Mouse (Mus musculus) MEL-GATA-1-ER (cell line): ENCODE measurements around the gene Hdac4.

ENCODE experiments used
- DNase-seq: peaks from one replicate; pipeline ENCODE4 v3.0.0-alpha.2; 2012; ENCODE audit warnings: low read depth; ENCODE audit errors: extremely low read depth

Hdac4 gene

DNA sequence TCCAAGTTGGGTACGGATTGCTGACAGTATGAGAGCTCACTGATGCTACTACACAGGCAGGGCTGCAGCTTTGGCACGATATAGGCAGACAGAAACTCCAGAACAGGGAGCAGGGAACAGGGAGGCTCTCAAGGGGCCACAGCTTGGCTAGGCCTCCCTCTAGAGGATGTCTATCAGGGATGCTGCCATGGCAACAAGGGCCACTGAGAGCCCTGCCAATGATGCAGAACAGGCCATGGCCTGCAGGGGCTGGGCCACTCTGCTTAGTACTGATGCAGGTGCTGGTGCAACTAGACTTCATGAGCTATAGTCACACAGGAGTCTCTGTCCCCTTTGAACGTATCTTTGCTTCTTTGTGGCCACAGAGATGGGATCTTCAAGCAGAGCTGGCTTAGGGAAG is 217.1 kb downstream of the Hdac4 start:
- DNase-seq: no peak

DNA sequence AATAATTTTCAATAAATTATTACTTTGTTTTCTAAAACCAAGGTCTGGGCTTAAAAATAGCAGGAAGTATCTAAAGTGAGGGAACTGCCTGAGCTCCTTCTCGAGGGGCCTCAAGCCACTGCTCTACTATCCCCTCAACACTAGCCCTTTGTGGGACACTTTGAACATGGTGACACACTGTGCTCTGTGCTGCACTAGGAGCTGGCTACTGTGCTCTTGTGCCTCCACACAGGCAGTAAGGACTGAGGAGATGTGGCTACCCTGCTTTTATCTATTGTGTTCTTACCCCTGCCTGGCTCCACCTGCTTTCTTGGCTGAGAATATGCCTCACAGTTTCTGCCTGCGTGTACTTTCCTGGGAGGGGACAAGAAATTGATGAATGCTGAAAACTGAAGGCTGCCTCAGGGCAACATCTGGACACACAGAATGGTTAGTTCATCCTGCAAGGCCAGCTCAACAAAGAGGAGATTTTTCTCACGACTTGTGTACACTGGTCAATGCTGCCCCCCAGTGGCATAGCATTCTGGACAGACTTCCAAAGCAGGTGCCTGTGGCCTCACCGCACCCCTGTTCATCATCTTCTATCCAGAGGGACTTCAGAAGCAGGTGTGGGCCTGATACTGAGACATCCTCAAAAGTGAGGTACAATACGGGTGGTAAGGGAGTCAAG is 226.7 kb downstream of the Hdac4 start:
- DNase-seq: no peak

DNA sequence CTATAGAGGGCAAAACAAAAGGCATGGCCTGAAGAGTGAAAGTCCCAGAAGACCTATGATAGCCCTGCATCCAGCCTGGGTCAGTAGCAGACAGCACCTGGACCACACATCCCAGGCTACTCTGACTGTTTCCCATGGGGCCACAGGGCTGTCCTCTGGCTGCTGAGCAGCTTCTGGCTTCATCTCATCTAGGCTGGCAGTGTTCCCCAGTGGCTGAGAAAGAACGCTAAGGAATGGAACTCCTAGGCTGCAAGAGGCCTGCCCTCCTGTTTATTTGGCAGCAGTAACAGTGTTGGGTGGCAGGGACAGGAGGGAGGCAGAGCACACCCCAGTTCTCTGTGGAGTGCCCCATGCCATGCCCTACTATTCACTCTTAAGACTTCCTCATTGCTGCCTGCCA is 228.5 kb downstream of the Hdac4 start:
- DNase-seq: no peak

DNA sequence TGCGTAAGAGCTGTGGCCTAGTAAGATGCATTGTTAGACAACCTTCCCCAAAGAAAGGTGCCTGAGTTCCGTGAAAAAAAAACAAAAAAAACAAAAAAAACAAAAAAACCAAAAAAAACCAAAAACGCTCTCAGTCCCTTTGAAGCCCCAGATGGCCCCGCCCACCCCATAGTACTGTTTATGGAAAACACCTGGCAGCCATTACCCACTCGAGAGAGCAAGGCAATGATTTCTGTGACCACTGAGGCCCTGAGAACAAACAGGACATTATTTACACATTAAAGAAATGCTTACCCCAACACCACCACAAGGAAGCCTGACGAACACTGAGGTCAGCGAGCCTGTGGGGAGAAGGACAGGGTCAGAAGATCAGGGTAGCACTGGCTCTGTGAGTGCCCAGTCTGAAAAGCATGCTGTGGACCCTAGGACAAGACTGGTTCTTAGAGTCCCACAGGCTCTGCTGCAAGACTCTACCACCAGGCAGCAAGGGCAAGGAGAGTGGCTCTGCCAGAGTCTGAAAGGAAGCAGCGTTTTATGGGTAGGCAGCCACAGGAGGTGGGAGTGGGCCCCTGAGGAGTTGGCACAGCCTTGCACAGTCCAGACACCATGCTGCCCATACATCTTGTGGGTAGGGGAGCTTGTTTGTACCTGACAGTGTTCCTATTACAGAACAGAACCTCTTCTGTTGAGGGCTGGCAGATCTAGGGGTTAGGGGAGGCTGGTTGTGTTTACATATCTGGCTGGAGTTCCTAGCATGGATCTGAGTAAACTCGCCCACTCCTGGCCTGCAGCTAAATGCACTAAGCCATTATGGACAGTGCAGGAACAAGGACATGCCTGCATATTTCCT is 230.8 kb downstream of the Hdac4 start:
- no peak for DNase-seq

DNA sequence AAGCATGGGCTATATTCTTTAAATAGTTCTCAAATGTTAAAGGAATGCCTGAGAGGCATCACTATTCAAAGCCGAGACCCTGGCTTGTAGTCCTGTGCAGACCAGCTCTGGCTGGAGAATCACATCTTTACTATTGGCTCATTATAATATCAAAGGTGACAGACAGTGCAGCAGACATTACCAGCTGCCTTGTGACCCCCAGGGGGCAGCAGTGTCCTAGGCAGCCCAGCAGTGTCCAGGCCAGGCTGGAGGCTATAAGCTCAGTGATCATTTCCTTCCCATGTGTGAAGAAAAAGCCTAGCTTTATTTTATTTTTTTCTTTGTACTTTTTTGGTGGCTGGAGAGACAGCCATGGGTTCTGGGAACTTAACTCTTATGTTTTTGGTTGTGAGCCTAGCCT is 233.2 kb downstream of the Hdac4 start:
- DNase-seq: no peak

DNA sequence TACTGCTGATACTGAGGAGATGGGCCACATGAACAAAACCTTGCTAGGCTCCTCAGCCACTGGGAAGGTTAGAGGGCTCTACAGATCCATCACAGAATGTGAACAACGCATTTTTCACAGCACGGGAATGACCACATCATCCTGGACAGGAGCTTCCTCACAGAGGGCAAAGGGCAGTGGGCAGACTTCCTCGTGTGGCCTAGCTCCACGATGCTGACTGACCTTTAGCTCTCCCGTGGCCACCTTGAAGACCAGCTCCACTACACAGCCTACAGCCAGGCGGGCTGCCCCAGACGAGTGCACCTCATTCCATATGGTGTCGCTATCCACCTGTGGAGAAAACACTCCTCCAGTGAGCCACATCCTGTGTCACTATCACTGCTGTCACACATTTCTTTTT is 234.3 kb downstream of the Hdac4 start:
- no peak for DNase-seq

DNA sequence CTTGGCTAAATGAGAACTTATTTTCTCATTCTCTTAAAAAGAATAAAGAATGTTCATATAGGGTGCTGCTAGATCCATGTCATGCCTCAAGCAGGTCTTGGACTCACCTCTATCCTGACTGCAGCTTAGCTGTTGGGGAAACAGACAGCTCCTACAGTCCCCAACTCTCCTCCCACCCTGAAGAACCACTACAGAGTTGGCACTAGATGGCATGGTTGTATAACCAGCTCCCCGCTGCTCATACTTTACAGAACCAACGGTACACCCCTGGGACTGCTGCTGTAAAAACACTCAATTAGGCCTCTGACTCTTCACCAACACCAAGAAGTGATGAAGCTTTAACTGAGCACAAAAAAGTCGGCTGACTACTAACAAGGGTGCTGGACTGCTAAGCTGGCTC is 235.6 kb downstream of the Hdac4 start:
- no peak for DNase-seq

DNA sequence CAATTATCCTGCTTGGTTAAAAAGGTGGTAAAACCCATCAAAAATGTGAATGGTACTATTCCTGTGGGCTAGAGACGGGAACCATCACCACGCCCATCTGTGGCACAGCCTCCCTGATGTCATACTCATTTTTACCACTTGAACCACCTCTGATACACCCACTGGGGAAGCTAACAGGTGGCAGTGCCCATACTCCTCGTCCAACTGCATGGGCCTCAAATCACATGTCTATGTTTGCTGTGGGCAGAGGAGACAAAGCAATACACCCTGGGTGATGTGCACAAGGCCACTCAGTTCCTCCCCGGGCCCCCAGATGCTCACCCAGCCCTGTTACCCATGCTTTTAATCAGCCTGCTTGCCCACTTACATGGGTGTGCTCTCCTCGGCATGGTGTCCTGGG is 236.5 kb downstream of the Hdac4 start:
- DNase-seq: no peak

DNA sequence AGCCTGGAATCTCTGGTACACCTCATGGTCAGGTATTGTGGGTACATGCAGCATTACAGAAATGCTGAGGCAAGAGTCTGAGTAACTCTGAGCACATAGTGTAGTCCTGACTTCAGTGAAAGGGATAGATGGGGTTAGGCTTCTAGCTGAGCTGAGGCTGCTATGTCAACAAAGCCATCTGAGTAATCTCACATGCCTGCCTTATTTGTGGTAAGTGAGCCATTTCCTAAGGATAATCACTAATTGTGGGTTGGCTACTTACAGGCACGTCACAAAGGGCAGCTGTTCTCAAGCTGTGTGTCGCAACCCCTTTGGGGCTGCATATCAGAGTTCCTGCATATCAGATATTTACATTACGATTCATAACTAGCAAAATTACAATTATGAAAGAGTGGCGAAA is 239.3 kb downstream of the Hdac4 start:
- DNase-seq: no peak

DNA sequence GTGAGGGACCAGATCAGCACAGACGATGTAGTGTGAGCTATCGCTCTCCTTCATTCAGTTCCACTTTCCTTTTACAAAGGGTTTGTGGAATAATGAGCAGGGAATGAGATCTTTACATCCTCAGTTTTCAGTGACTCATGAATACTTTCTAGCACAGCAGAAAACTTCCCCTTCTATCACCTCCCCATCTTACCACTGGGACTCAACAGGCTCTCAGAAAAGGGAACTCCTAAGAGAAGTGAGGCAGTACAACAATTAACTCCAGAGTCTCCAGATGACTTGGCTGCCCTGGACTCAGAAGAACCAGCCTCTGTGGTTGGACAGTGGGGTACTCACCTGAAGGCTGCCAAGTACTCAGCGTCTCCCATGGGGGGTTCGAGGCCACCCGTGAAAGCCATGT is 240.5 kb downstream of the Hdac4 start:
- DNase-seq: peak; percentile 26

DNA sequence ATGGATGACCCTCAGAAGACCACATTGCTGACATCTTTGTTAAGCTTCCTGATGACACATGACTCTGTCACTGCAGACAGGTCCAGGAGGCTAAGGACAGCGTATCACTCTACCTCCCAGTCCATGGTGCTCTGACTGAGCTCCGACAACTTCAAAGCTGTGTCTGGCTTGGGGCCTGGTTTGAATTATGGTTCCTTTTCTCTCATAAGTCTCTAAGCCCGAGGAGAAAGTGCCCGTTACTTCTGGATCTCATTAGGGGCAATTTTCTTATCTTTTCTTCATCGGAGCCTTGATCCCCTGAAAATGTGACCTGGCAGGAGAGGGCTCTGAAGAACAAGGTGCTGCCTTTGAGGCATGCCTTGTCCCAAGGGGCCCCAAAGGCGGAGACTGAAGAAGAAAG is 242.6 kb downstream of the Hdac4 start:
- no peak for DNase-seq

DNA sequence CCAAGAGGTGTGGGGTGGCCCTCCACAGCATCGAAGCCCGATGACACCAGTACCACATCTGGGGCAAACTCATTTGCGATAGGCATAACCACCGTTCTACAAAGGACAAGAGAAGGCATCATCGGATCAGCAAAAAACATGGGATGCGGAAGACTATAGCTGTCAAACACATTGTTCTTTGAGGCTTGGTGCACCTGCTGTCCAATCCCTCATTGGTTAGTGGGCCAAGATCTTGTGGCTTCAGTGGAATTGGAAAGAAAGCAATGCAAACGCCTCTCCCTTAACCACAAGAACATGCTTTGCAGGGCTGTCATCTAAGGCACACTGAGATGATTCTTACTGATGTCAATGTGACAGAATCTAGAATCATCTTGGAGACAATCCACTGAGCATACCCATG is 248.1 kb downstream of the Hdac4 start:
- no peak for DNase-seq

DNA sequence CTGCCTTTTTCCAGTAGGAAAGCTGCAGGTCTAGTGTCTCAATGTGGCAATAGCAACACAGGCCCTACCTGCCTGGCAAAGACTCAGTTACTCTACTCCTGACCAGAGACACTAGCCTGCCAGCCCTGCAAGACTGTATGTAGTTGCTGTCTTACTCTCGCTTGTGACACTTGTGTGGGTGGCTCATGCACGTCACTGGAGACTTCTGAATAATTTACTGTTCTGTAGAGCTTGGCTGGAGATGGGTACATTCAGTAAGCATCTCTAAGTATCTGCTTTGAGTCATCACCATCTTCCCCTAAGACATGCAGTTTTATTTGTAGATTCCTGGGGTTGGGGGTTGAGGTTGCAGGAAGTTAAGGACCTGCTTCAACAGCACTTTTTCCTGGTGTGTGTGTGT is 252.9 kb downstream of the Hdac4 start:
- no peak for DNase-seq

DNA sequence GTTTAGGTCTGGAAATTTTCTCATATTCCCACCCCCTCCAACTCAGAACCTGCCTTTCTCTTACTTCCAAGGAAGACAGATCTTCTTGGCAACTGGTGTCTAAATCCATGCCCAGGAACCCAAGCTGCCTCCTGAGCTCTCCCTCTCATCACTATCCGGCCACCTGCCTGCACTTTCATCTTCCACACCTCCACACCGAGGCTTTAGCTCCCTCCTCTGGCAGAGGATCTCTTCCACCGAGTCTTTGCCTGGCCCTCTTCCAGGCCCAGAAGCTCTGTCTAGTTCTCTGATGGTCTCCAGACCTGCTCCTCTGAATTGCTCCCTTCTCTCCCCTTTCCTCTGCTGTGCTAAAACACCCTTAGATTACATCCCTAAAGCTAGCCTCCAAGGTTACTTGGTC is 253.5 kb downstream of the Hdac4 start:
- no peak for DNase-seq

DNA sequence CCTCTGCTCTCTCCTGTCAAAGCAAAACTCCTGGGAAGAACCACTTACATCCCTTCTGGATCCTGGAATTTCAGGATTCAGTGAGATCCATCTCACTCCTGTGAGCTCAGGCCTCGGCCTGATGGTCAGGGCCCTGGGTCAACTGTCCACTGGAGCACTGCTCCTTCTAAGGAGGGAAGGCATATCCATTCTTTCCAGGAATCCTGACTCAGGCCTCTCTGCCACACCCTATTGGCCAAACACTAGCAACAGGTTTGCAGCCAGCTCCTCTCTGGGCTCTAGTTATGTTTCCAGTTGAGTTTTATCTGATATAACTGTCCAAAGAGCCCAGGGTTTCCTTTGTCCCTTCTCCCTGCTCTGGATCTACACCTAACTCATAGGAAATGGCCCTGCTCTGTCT is 254.4 kb downstream of the Hdac4 start:
- DNase-seq: no peak

DNA sequence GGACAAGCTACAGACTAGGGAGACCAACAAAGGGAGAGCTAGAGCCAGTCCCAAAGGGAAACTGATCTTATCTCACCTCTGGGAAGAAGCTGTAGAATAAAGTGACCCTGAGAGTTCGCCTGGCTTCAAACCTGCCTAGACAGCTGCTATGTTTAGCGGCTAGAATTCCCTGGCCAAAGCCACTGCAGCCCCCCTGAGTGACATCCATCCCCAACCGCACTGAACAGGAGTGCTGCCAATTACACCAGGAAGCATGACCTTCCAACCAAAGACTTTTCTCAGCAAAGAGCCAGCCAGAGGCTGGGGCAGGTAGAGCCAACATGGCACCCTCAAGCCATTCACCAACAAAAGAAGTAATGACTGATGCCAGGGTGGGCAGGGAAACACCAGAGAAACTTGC is 260.3 kb downstream of the Hdac4 start:
- DNase-seq: no peak

DNA sequence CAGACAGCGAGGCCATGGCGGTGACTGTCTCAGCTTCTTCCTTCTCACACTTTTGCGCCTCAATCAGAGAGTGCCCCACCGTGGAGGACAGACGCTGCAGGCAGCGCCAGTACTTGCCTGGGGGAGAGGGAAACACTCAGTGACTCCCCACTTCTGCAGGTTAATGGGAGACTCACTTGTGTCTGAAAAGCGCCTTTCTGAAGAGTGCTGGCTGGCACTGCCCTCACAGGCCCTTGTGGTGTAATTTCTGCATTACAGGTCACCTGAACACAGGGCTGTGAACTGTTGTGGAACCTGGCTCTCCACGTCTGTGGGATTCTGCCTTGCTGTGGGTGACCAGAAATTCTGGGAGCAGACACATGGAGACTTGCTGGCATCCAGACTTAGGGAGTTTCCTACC is 261.8 kb downstream of the Hdac4 start:
- no peak for DNase-seq

DNA sequence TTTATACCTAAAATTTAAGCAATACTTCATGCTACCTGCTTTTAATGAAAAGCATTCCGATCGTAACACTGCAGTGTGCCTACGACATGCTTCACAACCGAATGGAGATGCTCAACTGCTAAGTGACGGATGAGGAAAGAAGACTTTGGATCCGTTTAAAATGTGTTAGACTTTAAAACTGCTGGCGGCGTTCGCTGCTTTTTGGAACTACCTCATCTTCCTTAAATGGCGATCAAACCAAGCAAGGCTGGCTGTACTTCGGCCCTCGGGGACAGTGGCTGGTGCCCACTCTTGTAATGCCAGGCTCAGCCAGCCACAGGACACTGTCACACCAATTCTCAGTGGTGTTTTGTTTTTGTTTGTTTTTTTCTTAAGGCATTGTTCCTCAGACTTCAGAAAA is 263.3 kb downstream of the Hdac4 start:
- DNase-seq: no peak

DNA sequence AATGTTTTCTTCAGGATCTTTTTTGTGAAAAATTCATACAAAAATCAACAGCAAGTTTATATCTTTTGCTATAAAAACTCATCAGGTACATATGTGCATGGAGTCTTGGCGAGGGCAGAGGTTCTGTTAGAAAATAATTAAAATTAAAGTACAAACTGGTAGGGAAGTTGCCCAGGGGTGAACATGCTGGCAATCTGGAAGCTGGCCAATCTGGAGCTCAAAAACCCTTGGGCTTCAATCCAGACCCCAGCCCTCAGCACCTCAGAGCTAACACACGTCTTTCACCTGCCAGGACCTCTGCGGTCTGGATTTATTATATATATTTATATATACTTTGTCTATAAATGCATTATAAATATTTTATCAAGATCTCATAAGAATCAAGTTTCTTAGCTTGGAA is 263.7 kb downstream of the Hdac4 start:
- no peak for DNase-seq

DNA sequence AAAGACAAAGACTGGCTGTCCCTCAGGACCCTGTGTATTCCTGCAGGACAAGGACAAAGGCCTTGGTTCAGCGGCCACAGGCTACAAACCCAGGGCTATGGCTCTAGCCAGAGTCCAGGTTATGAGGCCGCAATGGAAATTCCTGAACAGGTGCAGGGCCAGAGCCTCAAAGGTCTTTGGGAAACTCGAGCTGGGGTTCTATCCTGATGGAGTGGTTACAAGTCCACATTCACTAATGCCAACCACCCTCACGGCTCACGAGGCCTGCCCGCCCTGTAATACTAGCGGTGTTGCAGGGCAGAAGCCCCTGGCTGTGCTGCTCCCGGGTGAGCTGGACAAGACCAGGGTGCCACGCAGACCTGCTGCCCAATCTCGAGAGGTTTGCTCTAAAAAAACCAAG is 264.3 kb downstream of the Hdac4 start:
- no peak for DNase-seq

DNA sequence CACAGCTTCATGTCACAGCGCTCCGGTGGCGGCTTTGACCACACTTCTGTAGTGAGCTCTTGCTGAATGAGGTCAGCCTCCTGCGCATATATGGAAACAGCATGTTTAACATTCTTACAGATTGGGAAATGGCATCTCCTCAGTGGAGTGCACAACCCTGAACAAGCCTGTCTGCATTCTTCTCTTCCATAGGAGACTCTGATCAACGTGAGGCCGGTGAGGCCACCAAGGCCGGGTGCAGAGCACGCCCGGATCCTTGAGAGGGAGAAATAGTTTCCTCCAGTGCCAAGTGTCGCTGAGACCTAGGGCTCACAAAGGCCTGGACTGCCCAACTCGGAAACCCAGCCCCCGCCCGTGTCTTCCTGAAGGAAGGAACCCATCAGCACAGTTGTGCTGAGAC is 266.4 kb downstream of the Hdac4 start:
- no peak for DNase-seq

DNA sequence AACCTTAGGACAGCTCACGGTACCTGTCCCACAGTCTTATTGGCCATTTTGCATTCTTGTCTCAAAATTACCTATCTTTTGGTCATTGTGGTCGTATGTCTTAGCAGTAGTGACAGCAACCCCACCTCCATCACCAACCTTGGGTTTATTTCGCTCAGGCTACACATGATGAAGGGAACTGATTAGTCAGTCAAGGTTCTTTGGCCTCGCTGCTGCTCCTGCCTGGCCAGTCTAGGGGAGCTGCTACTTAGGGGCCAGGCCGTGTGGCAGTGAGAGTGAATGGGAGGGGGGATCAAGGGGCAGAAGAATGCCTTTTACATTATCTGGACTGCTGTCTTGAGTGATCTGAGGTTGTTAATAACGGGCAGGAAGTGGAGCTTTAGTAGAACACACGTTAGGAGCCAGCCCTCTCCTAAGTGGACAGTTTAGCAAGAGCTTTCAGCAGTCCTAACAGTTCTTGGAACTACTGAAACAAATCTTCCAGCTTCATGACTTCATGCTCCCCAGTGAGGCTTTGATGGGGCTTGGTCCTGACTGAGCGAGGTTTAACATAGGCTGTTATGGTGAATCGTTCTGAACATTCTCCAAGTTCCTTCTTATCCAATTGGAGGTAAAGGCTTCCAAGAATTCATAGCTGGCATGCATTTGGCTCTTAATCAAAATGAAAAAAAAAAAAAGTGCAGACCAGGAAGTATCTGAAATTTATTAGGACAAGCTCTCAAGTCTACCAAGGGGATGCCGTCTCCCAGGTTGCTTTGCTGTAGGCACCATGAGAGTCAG is 267.8 kb downstream of the Hdac4 start:
- no peak for DNase-seq
